Mouse (Mus musculus): ENCODE measurements around the gene Col11a2.

DNA sequence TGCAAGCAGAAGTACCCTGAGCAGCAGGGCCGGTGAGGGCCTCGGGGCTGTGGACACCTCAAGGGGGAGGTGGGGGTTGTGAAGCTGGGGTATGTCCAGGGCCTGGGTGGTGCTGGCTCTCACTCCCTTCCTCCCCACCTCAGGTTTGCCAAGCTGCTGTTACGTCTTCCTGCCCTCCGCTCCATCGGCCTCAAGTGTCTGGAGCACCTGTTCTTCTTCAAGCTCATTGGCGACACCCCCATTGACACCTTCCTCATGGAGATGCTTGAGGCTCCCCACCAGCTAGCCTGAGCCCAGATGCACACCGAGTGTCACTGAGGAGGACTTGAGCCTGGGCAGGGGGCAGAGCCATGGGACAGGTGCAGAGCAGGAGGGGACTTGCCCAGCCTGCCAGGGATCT lies 2.0 kb upstream of the Col11a2 start:
- TF ChIP-seq POLR2A (IDR thresholded peaks at IDR 0.05; ENCODE audit: borderline replicate concordance, control insufficient read depth, low read depth, low read length) = no peak
- no peak for TF ChIP-seq CTCF (IDR thresholded peaks at IDR 0.05; ENCODE audit: control insufficient read depth, insufficient read depth, low read length)

Measured in bone marrow, adult 2 months (tissue).